Mouse (Mus musculus) cortical plate, adult 2 months (tissue): ENCODE data around the gene Tas1r2.

Source experiments
- CTCF ChIP-seq: fragments of 200-500 bp; IDR thresholded peaks from 2 replicates; pipeline ENCODE4 v1.5.1; 2011; ENCODE audit warnings: mild to moderate bottlenecking, control low read depth, low read length; ENCODE audit not compliant: insufficient read depth; ENCODE audit errors: extremely low read depth
- POLR2A ChIP-seq: fragments of 200-500 bp; IDR thresholded peaks from 2 replicates; pipeline ENCODE4 v1.6.1; 2011; ENCODE audit warnings: mild to moderate bottlenecking, low read length, control low read depth; ENCODE audit not compliant: insufficient read depth; ENCODE audit errors: extremely low read depth

GRCm38 (mm10) chr4:139606732-139607131 is 46.6 kb upstream of the Tas1r2 start:
- TF ChIP-seq CTCF, result no peak
- no peak for TF ChIP-seq POLR2A
